Mouse (Mus musculus) stomach, postnatal 0 days (tissue): ENCODE results near the gene Chn2. TPM values are rescaled to one million over a fixed set of nuclear protein-coding genes. Genes with fewer than 3 reads are reported as not detected.

Experiments
- ATAC-seq: fragments of 200-750 bp; cut with Nextera tagmentation; 2 replicates; pipeline ENCODE4 v1.8.0; 2017; ENCODE audit not compliant: low FRiP score, low TSS enrichment
- DNase-seq: peaks from one replicate; pipeline ENCODE4 v3.0.0-alpha.2; 2016; ENCODE audit warnings: low spot score
- H3K27ac ChIP-seq: fragments of 300-500 bp; sonication (generic); replicated peaks from 2 replicates; pipeline ENCODE4 v1.5.1; 2014; ENCODE audit warnings: mild to moderate bottlenecking, control low read depth
- H3K27me3 ChIP-seq: fragments of 300-500 bp; sonication (generic); 2 replicates; pipeline ENCODE4 v1.6.1; 2014; ENCODE audit warnings: low read length; ENCODE audit not compliant: control insufficient read depth, insufficient read depth
- H3K36me3 ChIP-seq: fragments of 300-500 bp; sonication (generic); 2 replicates; pipeline ENCODE4 v1.6.1; 2014; ENCODE audit warnings: low read length, mixed read lengths; ENCODE audit not compliant: control insufficient read depth, insufficient read depth
- H3K4me1 ChIP-seq: fragments of 300-500 bp; sonication (generic); replicated peaks from 2 replicates; pipeline ENCODE4 v1.6.1; 2014; ENCODE audit warnings: antibody characterized with exemption; ENCODE audit not compliant: control insufficient read depth, insufficient read depth
- H3K4me2 ChIP-seq: fragments of 300-500 bp; sonication (generic); replicated peaks from 2 replicates; pipeline ENCODE4 v1.6.1; 2014; ENCODE audit warnings: low read depth, mild to moderate bottlenecking, control low read depth, moderate library complexity
- H3K4me3 ChIP-seq: fragments of 300-500 bp; sonication (generic); 2 replicates; pipeline ENCODE4 v1.5.1; 2014; ENCODE audit warnings: low read depth, low read length, control low read depth
- H3K9ac ChIP-seq: fragments of 300-500 bp; sonication (generic); 2 replicates; pipeline ENCODE4 v1.6.1; 2014; ENCODE audit warnings: mild to moderate bottlenecking, low read length, control low read depth, mixed read lengths
- H3K9me3 ChIP-seq: fragments of 300-500 bp; sonication (generic); 2 replicates; pipeline ENCODE4 v1.6.1; 2016; ENCODE audit warnings: low read length; ENCODE audit not compliant: control insufficient read depth
- CTCF ChIP-seq: IDR thresholded peaks from 2 replicates; pipeline ENCODE4 v1.5.1; 2016; ENCODE audit warnings: antibody characterized with exemption, low read depth, mild to moderate bottlenecking, moderate library complexity
- EP300 ChIP-seq: optimal IDR thresholded peaks from 2 replicates; pipeline ENCODE3; 2016; ENCODE audit warnings: antibody characterized with exemption
- WGBS: fragments of 180-500 bp; shearing (Covaris S2); extraction: QIAGEN DNeasy Blood & Tissue Kit; methylation state at CpG from one replicate; pipeline ENCODE4 v1.1.7; 2014; 5-methylcytosine and 5-hydroxymethylcytosine counted together
- polyA plus RNA-seq: library from polyadenylated mRNA; unstranded; fragments of >200 nt; fragmentation: Nextera tagmentation; extraction: Ambion mirVana; gene quantifications from 2 replicates; pipeline ENCODE4 v1.2.1, GENCODE M21; 2015

The Chn2 gene
- polyA plus RNA-seq, 1 experiment from 2014 or later = 19.1 TPM

DNA sequence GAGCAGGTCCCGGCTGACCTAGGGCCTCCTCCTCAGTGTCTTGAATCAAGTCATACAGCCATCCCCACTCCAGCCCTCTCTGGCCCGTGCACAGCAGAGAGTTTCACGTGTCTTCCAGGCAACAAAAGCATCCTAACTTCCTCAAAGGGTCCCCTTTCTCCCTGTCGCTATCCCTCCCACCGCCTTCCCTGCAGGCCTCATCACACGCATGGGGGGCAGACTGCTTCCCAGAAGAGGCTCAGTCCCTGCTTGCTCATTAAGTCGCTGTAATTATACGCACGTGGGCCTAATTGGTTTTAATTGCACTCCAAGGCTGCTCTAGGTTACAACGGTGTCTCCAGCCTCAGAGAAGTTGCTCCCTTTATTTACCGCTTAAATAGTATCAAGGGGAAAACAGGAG is 216.0 kb downstream of the Chn2 start:
- Histone ChIP-seq H3K36me3 (no peaks in the 10 kb centered on the region; the same call in 1 of the 2 replicates), H3K4me2 (no peak overlapping the region), H3K4me3 (no peak overlapping the region), H3K27me3 (no peaks in the 10 kb centered on the region), H3K27ac (no peak overlapping the region), H3K4me1 (no peaks in the 10 kb centered on the region), H3K9ac (no peak overlapping the region), H3K9me3 (no peaks in the 10 kb centered on the region)
- TF ChIP-seq EP300 (no peak), CTCF (no peak)
- WGBS = 81% methylated on average over 11 of the region's 11 CpGs
- ATAC-seq = no peak
- DNase-seq = no peak

DNA sequence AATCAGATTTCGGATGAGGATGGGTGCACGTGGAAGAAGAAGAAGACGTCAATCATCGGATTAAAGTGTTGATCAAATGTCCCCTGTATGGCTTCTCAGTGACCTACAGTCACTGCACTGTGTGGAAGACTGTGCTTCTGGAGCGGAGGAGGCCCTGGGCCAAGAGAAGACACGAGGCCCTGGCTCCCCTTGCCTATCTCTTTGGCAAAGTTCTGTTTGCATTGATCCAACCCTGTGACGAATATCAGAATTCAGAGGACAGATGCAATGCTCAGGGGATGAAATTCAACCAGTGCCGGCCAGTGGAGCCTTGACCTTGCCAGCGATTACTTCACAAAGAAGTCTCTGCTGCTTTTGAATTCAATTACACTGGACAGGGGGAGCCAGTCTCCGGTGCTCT is 217.0 kb downstream of the Chn2 start:
- Histone ChIP-seq H3K4me3 (no peak overlapping the region), H3K27me3 (no peaks in the 10 kb centered on the region), H3K4me2 (no peak overlapping the region), H3K9ac (no peak overlapping the region), H3K4me1 (no peaks in the 10 kb centered on the region), H3K9me3 (no peaks in the 10 kb centered on the region), H3K36me3 (no peaks in the 10 kb centered on the region; the same call in 1 of the 2 replicates), H3K27ac (no peak overlapping the region)
- no peak for DNase-seq
- TF ChIP-seq EP300 = no peak
- no peak for TF ChIP-seq CTCF
- 85% methylated on average over 10 of the region's 10 CpGs for whole genome bisulfite sequencing
- ATAC-seq = no peak

DNA sequence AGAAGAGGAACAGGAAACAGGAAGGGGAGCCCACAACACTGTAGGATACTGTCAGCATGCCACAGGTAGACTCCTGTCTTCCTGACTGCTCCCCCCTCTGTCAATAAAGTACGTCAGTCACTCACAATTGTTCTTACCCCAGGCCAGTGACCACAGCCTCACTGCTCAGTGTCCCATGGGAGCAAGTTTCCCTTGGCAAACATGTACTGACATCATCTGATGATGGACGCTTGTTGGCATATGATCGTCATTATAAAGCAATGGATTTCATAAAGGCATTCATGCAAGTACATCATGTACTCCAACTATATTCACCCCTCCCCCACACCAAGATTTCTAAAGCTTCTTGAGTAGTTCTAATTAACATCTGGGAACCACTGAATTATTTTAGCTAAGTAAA is 218.2 kb downstream of the Chn2 start:
- Histone ChIP-seq H3K27me3 (no peaks in the 10 kb centered on the region), H3K4me3 (no peak overlapping the region), H3K9me3 (no peaks in the 10 kb centered on the region), H3K27ac (no peak overlapping the region), H3K4me2 (no peak overlapping the region), H3K36me3 (no peaks in the 10 kb centered on the region; the same call in 1 of the 2 replicates), H3K9ac (no peak overlapping the region), H3K4me1 (no peaks in the 10 kb centered on the region)
- TF ChIP-seq EP300 = no peak
- no peak for TF ChIP-seq CTCF
- ATAC-seq (no peak), DNase-seq (no peak)
- WGBS = 78% methylated on average over 3 of the region's 3 CpGs

GRCm38 (mm10) chr6:54258462-54258861 is 219.1 kb downstream of the Chn2 start:
- Histone ChIP-seq H3K27ac (no peak overlapping the region), H3K4me3 (no peak overlapping the region), H3K36me3 (no peaks in the 10 kb centered on the region; the same call in 1 of the 2 replicates), H3K9ac (no peak overlapping the region), H3K9me3 (no peaks in the 10 kb centered on the region), H3K4me1 (no peaks in the 10 kb centered on the region), H3K4me2 (no peak overlapping the region), H3K27me3 (no peaks in the 10 kb centered on the region)
- ATAC-seq (no peak), DNase-seq (no peak)
- no peak for TF ChIP-seq EP300
- TF ChIP-seq CTCF = no peak
- WGBS = 74% methylated on average over 5 of the region's 5 CpGs

DNA sequence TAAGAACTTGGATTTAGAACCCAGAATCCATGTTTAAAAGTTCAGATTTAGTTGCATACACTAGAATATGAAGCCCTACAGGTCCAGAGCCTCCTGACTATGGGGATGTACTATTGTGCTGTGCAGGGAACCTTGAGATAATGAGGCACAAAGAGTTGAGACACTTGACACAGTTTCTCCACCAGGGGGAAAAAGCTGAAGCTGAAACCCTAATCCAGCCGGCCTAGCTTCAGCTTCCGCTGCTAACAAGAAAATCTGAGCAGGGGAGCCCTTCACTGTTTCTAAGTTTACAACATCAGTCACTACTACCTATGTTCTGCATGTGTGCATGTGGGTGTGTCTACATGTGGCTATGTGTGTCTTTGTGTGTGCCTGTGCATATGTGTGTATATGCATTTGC is 223.4 kb downstream of the Chn2 start:
- no peaks in the 10 kb centered on the region for H3K36me3 ChIP-seq
- no peak overlapping the region for H3K4me2 ChIP-seq
- H3K27me3 ChIP-seq = no peaks in the 10 kb centered on the region
- TF ChIP-seq EP300 = no peak
- TF ChIP-seq CTCF = peak; percentile 54
- WGBS = 71% methylated on average over 2 of the region's 2 CpGs
- DNase-seq (no peak), ATAC-seq (no peak)
- no peaks in the 10 kb centered on the region for H3K9me3 ChIP-seq
- H3K4me1 ChIP-seq = no peaks in the 10 kb centered on the region
- no peak overlapping the region for H3K9ac ChIP-seq
- H3K4me3 ChIP-seq = no peak overlapping the region
- H3K27ac ChIP-seq = no peak overlapping the region

- DNase-seq (no peak), ATAC-seq (no peak)
- no peaks in the 10 kb centered on the region for H3K27me3 ChIP-seq
- H3K4me1 ChIP-seq = no peaks in the 10 kb centered on the region
- H3K9ac ChIP-seq = no peak overlapping the region
- H3K27ac ChIP-seq = no peak overlapping the region
- H3K4me3 ChIP-seq = no peak overlapping the region
- no peak overlapping the region for H3K4me2 ChIP-seq
- 91% methylated on average over 2 of the region's 2 CpGs for WGBS
- no peak for TF ChIP-seq EP300
- TF ChIP-seq CTCF = no peak
- no peaks in the 10 kb centered on the region for H3K9me3 ChIP-seq
- H3K36me3 ChIP-seq = no peaks in the 10 kb centered on the region
These were observed 224.5 kb downstream of the Chn2 start for GRCm38 (mm10) chr6:54263890-54264289.
